Mouse (Mus musculus) CD4-positive helper T cell, adult 2 months (primary cell): ENCODE measurements around the gene Srgap3.

Experiments
- DNase-seq: peaks from one replicate; pipeline ENCODE4 v3.0.0-alpha.2; 2012; ENCODE audit warnings: low read depth, missing footprints, low spot score

Gene Srgap3

GRCm38 (mm10) chr6:112946895-112947436, at the start of gene Srgap3:
Srgap3 (minus strand) TSS chr6:112947266.
- peak; percentile 10 for DNase-seq

DNA sequence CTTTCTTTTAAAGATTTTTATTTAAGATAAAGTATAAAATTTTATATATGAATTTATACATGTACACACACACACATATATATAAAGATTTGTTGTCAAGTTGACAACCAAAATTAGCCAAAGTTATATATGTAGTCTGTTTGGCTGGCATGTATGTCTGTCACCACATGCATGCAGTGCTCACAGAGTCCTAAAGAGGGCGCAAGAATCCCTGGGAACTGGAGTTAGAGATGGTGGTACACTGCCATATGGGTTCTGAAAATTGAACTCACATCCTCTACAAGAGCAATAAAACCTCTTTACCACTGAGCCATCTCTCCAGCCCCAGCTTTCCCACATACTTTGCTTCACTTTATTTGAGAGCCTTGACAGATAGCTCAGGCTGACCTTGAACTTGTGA, 48.6 kb upstream of the Srgap3 start:
- no peak for DNase-seq

- DNase-seq = no peak
These were observed 43.1 kb upstream of the Srgap3 start for GRCm38 (mm10) chr6:112990119-112990518.

- DNase-seq = no peak
These were observed 38.6 kb upstream of the Srgap3 start for GRCm38 (mm10) chr6:112985362-112986314.

GRCm38 (mm10) chr6:112982241-112982640, 35.2 kb upstream of the Srgap3 start:
- no peak for DNase-seq

DNA sequence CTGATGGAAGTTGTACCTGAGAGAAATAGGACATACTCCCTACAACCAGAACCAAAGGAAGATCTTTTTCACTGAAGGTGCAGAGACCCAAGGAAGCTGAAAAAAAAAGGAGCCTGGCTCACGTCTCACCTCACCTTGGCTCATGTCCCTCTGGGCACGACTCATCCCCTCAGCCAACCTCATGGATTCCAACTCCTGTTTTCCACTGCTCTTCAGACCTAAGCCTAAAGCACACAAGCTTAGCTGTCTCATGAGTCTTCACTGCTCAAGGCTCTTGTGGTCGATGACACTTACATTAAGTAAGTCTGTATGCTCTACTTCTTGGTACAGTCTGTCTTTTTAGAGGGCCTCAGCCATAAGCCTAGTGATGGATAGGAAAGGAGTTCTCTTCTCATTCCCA, 31.9 kb upstream of the Srgap3 start:
- DNase-seq = no peak

DNA sequence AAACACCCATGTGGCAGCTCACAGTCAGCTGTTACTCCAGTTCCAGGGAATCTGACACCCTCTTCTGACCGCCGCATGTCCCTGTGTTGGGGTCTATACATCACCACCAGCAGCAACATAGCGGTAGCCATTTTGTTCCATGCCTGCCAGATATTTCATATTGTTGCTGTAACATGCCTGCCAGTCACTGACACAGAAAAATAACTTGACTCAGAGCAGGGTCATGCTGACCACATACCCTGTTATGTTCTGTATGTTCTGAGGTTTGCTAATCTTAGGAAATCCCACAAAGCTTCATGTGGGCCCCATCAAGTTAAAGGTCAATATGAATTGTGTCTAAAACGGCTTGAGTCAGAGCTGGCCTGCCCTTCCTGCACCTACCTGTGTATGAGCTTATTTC, 30.2 kb upstream of the Srgap3 start:
- DNase-seq = no peak

DNA sequence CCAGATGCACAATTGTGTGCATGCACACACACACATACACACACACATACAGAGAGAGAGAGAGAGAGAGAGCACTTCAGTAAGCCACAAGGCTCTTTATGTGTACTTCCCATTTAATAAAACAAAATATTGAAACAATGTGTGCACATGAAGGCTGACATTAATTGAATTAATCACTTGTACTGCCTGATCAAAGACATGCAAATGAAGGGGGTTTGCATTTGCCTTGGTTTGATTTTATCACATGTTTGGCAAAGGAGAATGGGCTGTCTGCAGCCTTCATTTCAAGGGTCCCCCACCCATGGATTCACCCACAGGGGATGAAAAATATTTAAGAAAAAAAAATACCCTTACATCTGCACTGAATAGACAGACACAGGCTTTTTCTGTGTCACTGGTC, 29.5 kb upstream of the Srgap3 start:
- no peak for DNase-seq

GRCm38 (mm10) chr6:112976136-112976535, 29.1 kb upstream of the Srgap3 start:
- DNase-seq = no peak

GRCm38 (mm10) chr6:112973786-112974720, 27.0 kb upstream of the Srgap3 start:
- DNase-seq = no peak

DNA sequence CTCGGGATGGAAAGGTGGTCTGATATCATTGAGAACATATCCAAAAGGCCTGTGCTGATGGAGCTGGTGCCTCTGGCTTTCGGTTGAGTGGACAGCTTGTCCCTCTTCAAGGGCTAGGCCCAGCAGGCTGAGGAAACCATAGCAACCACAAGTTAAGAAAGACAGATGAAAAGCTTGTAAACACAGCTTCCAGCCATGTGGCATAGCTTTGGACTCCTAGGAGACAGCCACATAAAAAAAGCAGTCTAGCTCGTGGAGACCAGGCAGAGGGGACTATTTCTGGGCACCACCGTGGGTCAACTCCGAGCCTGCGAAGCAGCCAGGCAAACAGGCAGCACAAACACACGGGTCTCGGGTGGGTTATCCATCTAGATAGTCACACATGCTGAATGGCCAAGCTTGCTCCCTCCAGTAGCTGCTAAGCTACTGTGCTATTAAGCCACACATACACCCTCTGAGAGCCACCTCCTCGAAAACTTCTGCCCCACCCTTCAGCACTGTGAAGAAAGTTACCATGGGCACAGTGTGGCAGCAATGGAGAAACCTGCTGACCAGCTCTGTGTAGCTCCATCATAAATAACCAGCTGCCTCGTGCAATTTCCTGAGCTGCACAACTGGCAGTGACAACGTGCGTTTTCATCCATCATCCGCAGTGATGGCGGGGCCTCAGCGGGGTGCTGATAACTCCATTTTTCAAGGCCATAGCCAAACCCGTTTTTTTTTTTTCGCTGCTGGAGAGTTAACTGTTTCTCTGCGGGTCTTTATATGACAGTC, 26.0 kb upstream of the Srgap3 start:
- no peak for DNase-seq

DNA sequence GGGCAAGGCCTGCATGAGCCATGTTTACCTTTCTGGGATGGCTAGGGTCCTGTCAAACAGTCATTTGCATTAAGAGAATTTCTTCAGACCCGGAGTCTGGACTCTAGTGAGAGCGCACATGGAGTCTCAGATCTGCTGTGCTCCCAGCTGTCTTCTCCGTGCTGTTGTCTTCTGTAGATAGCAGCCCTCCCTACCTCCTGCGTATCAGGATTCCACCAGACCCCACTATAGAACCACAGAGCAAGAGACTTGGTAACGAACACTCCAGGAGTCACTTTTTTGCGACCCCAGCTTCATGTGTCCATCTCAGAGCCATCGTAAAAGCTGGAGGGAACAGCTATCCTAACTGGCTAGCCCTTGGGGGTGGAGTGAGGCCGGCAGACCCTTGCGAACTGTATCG, 25.1 kb upstream of the Srgap3 start:
- no peak for DNase-seq

- no peak for DNase-seq
These were observed 24.2 kb upstream of the Srgap3 start for GRCm38 (mm10) chr6:112971116-112971768.

- no peak for DNase-seq
These were observed 20.3 kb upstream of the Srgap3 start for GRCm38 (mm10) chr6:112967359-112967758.

DNA sequence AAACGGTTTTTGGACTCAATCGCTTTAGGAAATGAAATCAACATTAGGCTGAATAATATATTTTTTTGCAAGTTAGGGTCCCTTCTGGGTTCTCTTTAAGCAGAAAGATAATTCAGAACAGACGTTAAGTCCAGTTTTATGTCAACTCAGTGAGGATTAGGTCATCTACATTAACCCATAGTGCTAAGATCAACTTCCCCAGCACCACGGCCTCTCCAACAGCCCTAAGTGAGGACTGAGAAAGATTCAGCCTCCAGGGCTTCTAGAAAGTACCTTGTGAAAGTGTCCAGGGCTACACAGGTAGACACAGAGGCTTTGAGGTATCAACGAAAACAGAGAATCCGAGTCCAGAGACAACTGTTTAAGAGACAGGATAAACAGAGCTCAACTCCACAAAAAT, 11.3 kb upstream of the Srgap3 start:
- DNase-seq = no peak

DNA sequence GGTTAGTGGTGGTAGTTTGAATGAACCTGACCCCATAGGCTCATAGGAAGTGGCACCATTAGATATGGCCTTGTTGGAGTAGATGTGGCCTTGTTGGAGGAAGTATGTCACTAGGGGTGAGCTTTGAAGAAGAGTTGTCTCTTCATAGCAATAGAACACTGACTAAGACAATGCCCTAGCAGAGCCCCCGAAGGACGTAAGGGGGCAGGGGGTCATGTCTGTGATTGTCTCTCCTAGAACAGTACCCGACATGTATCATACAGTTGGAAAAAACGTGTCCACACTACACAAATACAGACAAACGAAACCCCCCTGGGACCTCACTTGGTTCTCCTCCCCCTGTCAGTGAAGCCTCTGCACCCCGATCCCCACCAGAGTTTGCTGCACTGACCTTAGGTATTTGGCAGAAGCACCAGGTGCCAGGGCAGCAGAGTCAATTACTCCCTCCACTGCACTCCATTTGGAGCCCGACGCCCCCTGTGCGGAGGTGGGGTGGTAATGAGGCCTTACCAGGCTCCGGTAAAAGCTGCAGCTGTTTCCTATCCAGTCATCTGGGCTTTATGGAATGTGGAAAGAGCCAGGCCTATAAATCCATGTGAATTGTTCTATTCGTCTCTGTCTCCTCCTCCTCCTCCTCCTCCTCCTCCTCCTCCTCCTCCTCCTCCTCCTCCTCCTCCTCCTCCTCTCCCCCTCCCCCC, 10.7 kb upstream of the Srgap3 start:
- no peak for DNase-seq

DNA sequence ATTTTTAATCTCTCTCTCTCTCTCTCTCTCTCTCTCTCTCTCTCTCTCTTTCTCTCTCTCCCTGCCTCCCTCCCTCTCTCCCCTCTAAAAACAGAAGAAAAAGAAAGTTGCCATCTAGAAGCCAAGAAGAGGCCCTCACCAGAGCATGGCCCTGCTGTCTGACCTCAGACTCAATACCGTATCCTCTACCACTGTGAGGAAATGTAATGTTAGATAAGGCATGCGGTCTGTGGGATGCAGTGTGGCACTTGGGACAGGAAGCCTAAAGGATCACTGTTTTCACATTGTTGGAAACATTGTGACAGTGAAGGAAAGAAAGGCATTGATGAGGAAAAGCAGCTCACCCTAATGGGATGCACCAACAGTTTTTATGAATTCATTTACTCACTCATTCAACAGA, 8.7 kb upstream of the Srgap3 start:
- DNase-seq = no peak

DNA sequence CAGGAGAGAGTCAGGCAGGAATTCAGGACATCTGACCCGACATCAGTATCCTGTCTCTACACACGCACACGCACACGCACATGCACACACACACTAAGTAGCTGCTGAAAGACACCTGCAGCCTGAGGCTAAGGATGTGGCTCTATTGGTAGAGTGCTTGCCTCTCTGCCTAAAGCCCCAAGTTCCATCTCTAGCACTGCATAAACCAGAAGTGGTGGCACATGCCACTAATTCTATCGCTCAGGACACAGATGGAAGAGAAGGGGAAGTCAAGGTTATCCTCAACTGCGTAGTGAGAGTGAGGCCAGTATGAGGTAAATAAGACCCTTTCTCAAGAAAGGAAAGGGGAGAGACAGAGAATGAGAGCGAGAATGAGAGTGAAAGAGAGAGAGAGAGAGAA, 6.8 kb upstream of the Srgap3 start:
- no peak for DNase-seq

DNA sequence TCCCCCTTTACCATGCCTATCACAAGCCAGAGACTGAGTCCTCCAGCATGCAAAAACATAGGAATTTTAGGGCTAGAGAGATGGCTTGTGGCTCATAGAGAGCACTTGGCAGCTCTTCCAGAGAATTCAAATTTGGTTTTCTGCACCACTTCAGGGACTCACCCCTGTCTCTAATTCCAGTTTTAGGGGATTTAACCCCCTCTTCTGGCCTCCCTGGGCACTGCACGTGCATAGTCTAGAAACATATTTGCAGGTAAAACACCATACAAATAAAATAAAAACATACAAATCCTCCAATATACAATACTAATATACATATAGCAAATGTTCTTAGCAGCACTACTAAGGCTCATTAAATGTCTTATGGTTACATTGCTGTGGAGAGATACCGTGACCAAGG, 4.2 kb upstream of the Srgap3 start:
- no peak for DNase-seq
